Mouse (Mus musculus) kidney, adult 2 months (tissue): Measurements from ENCODE around the gene Slc50a1.

Experiments
- CTCF ChIP-seq: fragments of 200-500 bp; conservative IDR thresholded peaks from 2 replicates; pipeline ENCODE4 v1.5.1; 2011; ENCODE audit warnings: low read depth, mild to moderate bottlenecking, control low read depth, low read length, moderate library complexity, mixed read lengths; ENCODE audit not compliant: insufficient read depth, insufficient read length
- POLR2A ChIP-seq: fragments of 200-500 bp; IDR thresholded peaks from one replicate; pipeline ENCODE4 v1.6.1; 2011; ENCODE audit warnings: low read depth, low read length, control low read depth

DNA sequence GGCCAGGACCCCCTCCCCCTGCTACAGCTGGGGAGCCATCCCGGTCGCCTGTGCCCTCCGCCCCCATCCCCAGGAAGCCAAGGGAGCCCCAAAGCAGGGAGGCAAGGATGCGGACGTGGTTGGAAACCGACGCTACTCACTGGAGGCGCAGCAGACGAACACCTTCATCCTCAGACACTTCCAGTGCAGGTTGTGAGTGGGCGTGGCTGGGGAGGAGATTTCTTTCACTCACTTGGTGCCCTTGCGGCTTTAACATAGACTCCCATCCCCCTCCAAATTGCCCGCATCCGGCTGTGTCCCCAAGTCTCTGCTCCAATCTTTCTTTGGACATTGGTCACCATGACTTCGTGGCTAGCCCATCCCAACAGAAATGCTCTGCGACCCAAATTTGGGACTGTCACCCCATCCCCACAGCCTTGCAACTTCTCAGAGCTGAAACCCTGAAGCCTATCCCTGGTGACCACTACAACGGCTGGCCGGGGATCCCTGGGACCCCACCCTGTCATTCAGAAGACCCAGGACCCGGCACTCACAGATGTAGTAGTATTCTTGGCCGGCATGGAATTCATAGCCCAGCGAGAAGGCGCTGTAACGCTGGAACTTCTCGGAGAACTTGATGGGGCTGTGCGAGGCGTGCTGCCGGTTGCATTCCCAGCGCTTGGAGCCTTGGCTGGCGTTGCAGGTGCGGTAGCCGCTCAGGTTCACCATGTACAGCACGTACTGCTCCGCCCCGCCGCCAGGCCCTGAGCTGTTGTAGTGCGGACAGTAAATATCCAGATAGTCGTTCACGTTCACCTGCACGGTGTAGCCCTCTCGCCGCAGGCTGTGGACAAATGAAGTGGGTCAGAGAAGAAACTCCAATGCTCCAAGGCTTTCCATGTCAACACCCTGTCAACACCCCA lies 45.8 kb upstream of the Slc50a1 start:
- TF ChIP-seq CTCF, result no peak
- TF ChIP-seq POLR2A, result no peak
